Mouse (Mus musculus) myocyte (in vitro differentiated cells): ENCODE measurements around the gene Cacna1a. TPM values are rescaled to one million over a fixed set of nuclear protein-coding genes. Genes with fewer than 3 reads are reported as not detected.

Source experiments
- H3K27me3 ChIP-seq: one replicate; pipeline ENCODE4 v1.6.1; 2011; ENCODE audit not compliant: control insufficient read depth, insufficient read depth, insufficient read length
- H3K36me3 ChIP-seq: one replicate; pipeline ENCODE4 v1.6.1; 2011; ENCODE audit not compliant: control insufficient read depth, insufficient read depth
- H3K4me2 ChIP-seq: one replicate; pipeline ENCODE4 v1.6.1; 2011; ENCODE audit warnings: low read depth, control low read depth
- H3K4me3 ChIP-seq: one replicate; pipeline ENCODE4 v1.5.1; 2011; ENCODE audit warnings: mild to moderate bottlenecking, control low read depth, moderate library complexity
- H3K79me2 ChIP-seq: one replicate; pipeline ENCODE4 v1.6.1; 2011; ENCODE audit not compliant: control insufficient read depth, insufficient read depth
- H3ac ChIP-seq: one replicate; pipeline ENCODE4 v1.6.1; 2011; ENCODE audit not compliant: control insufficient read depth, insufficient read length
- CEBPB ChIP-seq: IDR thresholded peaks from 2 replicates; pipeline ENCODE4 v1.6.1; 2011; ENCODE audit warnings: mild to moderate bottlenecking, moderate library complexity; ENCODE audit not compliant: poor library complexity, insufficient read depth, severe bottlenecking
- E2F4 ChIP-seq: IDR thresholded peaks from one replicate; pipeline ENCODE4 v1.6.1; 2011; ENCODE audit warnings: mild to moderate bottlenecking, control low read depth, moderate library complexity; ENCODE audit not compliant: insufficient read depth
- MAX ChIP-seq: IDR thresholded peaks from one replicate; pipeline ENCODE4 v1.6.1; 2011; ENCODE audit warnings: low read depth, mild to moderate bottlenecking, control low read depth
- MYOD1 ChIP-seq, 3 experiments: IDR thresholded peaks; one replicate each; pipeline ENCODE4 v1.6.1; 2011; ENCODE audit warnings: control low read depth in 2 of 3, low read depth in 2 of 3, mild to moderate bottlenecking in 2 of 3, moderate library complexity in 1 of 3; ENCODE audit not compliant: insufficient read length in 2 of 3, control insufficient read depth in 1 of 3
- MYOG ChIP-seq, 3 experiments: IDR thresholded peaks; one replicate each; pipeline ENCODE4 v1.6.1; 2011; ENCODE audit warnings: control low read depth in 2 of 3, low read depth in 2 of 3, mild to moderate bottlenecking in 2 of 3; ENCODE audit not compliant: insufficient read length in 2 of 3, control insufficient read depth in 1 of 3, insufficient read depth in 1 of 3
- POLR2A ChIP-seq: IDR thresholded peaks from one replicate; pipeline ENCODE4 v1.6.1; 2011; ENCODE audit warnings: low read depth, mild to moderate bottlenecking, control low read depth, moderate library complexity; ENCODE audit not compliant: insufficient read length
- POLR2AphosphoS2 ChIP-seq: IDR thresholded peaks from one replicate; pipeline ENCODE4 v1.6.1; 2011; ENCODE audit warnings: low read depth, control low read depth; ENCODE audit not compliant: insufficient read length
- REST ChIP-seq: IDR thresholded peaks from one replicate; pipeline ENCODE4 v1.6.1; 2011; ENCODE audit warnings: mild to moderate bottlenecking, control low read depth, moderate library complexity; ENCODE audit not compliant: insufficient read depth, insufficient read length
- SRF ChIP-seq: IDR thresholded peaks from one replicate; pipeline ENCODE4 v1.6.1; 2011; ENCODE audit warnings: low read depth; ENCODE audit not compliant: control insufficient read depth, insufficient read length
- TCF12 ChIP-seq: IDR thresholded peaks from one replicate; pipeline ENCODE4 v1.6.1; 2011; ENCODE audit warnings: mild to moderate bottlenecking, control low read depth; ENCODE audit not compliant: poor library complexity, insufficient read depth, severe bottlenecking
- TCF3 ChIP-seq: IDR thresholded peaks from one replicate; pipeline ENCODE4 v1.6.1; 2011; ENCODE audit warnings: low read depth, control low read depth; ENCODE audit not compliant: insufficient read length
- USF1 ChIP-seq: IDR thresholded peaks from one replicate; pipeline ENCODE4 v1.6.1; 2011; ENCODE audit warnings: low read depth, mild to moderate bottlenecking, control low read depth, moderate library complexity
- polyA plus RNA-seq: library from polyadenylated mRNA; unstranded; fragments of >200 nt; fragmentation: generic; extraction: Trizol; gene quantifications from one replicate; pipeline ENCODE4 v1.2.1, GENCODE M21; 2012; ENCODE audit warnings: missing spikeins

Gene Cacna1a
- polyA plus RNA-seq, 1 experiment: 1.8 TPM

DNA sequence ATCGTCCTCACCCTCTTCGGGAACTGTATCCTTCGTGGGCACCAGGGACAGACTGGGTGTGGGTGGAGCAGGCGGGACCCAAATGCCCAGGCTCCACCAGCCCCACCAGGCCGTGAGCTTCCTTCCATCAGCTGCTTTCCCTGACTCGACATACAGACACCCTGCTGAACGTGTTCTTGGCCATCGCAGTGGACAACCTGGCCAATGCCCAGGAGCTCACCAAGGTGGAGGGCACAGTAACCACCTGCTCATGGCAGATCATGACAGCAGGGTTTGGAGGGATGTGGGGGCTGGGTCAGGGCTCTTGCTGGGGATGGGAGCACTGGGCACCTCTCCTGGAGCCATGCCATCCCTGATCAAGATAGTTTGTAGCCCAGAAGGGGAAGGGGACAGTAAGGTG lies 164.9 kb downstream of the Cacna1a start:
- H3K4me2 ChIP-seq: no peak overlapping the region
- H3K27me3 ChIP-seq: peaks cover 40% of the 10 kb centered on the region
- H3K4me3 ChIP-seq: no peak overlapping the region
- no peak for TF ChIP-seq TCF12
- TF ChIP-seq POLR2A: no peak
- TF ChIP-seq REST: no peak
- TF ChIP-seq CEBPB: no peak
- TF ChIP-seq MYOD1 (IDR thresholded peaks at IDR 0.05; ENCODE audit: control insufficient read depth in 1 of 3, insufficient read length in 2 of 3, low read depth in 2 of 3): no peak
- no peak for TF ChIP-seq MYOG (IDR thresholded peaks at IDR 0.05; ENCODE audit: control insufficient read depth in 1 of 3, insufficient read depth in 1 of 3, insufficient read length in 2 of 3, low read depth in 2 of 3)
- no peak overlapping the region for H3ac ChIP-seq
- H3K79me2 ChIP-seq: no peaks in the 10 kb centered on the region
- no peaks in the 10 kb centered on the region for H3K36me3 ChIP-seq

DNA sequence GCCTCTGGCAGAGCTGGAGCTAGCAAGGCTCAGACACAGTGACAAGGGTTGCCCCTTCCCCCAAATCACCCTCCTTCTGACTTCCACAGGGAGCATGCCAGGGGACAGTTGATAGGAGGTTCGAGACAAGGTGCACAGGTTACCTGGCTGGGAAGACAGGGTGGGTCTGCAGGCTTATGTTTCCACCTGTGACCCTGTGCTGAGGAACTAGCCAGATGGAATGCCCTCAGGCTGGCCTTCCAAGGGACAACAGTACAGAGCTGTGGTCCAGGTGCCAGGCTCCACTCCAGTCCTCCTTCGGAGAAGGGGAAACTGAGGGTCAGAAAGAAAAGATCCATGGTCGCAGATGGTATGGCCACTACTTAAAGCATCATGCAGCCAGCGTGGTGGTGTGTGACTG lies 165.4 kb downstream of the Cacna1a start:
- Histone ChIP-seq H3K27me3 (peaks cover 40% of the 10 kb centered on the region), H3K4me3 (no peak overlapping the region), H3K36me3 (no peaks in the 10 kb centered on the region), H3ac (no peak overlapping the region), H3K79me2 (no peaks in the 10 kb centered on the region), H3K4me2 (no peak overlapping the region)
- no peak for TF ChIP-seq TCF3
- no peak for TF ChIP-seq TCF12
- TF ChIP-seq SRF: no peak
- TF ChIP-seq POLR2A: no peak
- no peak for TF ChIP-seq USF1
- TF ChIP-seq REST: no peak
- TF ChIP-seq CEBPB: no peak
- TF ChIP-seq MAX: no peak
- TF ChIP-seq POLR2AphosphoS2: no peak
- no peak for TF ChIP-seq MYOD1 (IDR thresholded peaks at IDR 0.05; ENCODE audit: control insufficient read depth in 1 of 3, insufficient read length in 2 of 3, low read depth in 2 of 3)
- no peak for TF ChIP-seq E2F4
- no peak for TF ChIP-seq MYOG (IDR thresholded peaks at IDR 0.05; ENCODE audit: control insufficient read depth in 1 of 3, insufficient read depth in 1 of 3, insufficient read length in 2 of 3, low read depth in 2 of 3)

DNA sequence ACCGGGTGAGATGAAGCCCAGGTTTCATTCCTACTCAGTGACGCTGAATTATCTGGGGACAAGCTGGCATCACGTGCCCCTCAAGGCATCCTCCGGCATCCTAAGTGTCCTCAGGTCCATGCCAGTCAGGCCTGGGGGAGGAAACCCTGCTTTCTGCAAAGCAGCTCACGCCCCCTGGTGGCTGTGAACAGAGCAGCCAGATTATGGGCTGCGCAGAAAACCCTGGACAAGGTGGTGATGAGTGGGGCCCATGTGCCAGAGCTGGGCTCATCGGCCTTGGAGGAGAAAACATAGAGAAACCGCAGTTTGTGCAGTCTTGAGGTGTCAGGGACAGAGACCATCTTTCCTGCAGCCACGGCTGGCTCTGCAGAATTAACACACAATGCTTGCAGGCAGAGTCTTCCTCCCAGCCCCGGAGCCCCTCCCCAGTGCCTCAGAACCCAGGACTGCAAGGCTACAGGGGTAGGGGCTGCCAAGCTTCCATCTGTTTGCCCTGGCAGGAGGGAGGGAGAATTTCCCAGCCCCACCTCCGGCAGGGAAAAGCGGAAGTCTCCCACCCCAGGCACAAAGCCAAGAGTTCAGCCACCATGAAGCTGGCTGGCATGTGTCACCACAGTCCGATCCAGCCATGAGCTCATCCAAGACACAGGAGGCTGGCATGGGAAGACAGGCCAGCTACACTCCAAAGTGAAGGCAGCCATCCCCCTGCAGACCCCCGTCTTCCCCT lies 166.2 kb downstream of the Cacna1a start:
- no peak overlapping the region for H3ac ChIP-seq
- peaks cover 47% of the 10 kb centered on the region for H3K27me3 ChIP-seq
- no peaks in the 10 kb centered on the region for H3K79me2 ChIP-seq
- no peak for TF ChIP-seq E2F4
- no peak for TF ChIP-seq POLR2AphosphoS2
- peak; percentile 12 for TF ChIP-seq USF1
- H3K36me3 ChIP-seq: no peaks in the 10 kb centered on the region
- H3K4me3 ChIP-seq: no peak overlapping the region
- no peak overlapping the region for H3K4me2 ChIP-seq

DNA sequence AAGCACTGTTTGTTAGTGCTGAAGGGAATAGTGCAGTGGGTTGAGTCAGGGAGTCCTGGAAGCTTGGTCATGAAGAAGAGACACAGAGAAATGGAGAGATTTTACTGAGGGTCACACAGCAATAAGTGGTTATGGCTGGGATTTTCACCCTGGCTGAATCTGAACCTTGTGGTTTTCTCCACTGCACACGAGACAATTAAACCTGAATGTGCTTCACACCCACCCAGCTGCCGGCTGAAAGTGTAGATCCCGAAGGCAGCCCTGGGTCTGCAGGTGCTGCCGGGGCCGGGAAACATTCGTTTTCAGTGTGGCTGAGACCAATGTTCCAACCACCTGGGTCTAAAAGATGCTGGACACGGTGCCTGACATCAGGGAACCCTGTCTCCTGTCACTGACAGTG lies 167.0 kb downstream of the Cacna1a start:
- Histone ChIP-seq H3K4me2 (no peak overlapping the region), H3K36me3 (no peaks in the 10 kb centered on the region), H3K27me3 (peaks cover 45% of the 10 kb centered on the region), H3K4me3 (no peak overlapping the region), H3ac (no peak overlapping the region), H3K79me2 (no peaks in the 10 kb centered on the region)
- TF ChIP-seq E2F4: no peak
- TF ChIP-seq MYOD1 (IDR thresholded peaks at IDR 0.05; ENCODE audit: control insufficient read depth in 1 of 3, insufficient read length in 2 of 3, low read depth in 2 of 3): no peak

DNA sequence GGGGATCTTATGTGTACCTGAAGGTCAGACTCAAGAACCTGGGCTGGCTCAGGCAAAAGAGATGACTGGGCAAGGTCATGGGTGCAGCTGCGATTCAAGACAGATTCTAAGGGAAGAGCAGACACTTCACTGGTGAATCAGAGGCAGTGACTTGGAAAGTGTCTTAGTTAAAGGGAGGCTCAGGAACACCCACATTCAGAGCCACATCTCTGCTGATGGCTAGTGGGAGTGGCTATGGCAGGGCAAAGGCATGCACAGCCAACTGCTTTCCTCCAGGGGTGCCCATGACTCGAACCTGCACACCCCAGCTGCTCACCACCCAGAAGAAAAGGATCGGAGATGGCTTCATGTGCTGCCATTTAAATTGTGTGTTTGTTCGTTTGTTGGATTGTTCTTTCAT lies 169.7 kb downstream of the Cacna1a start:
- peaks cover 40% of the 10 kb centered on the region for H3K27me3 ChIP-seq
- no peak for TF ChIP-seq POLR2AphosphoS2
- no peak for TF ChIP-seq SRF
- TF ChIP-seq TCF12: no peak
- no peak for TF ChIP-seq MYOG (IDR thresholded peaks at IDR 0.05; ENCODE audit: control insufficient read depth in 1 of 3, insufficient read depth in 1 of 3, insufficient read length in 2 of 3, low read depth in 2 of 3)
- TF ChIP-seq REST: no peak
- TF ChIP-seq MAX: no peak
- TF ChIP-seq MYOD1 (IDR thresholded peaks at IDR 0.05; ENCODE audit: control insufficient read depth in 1 of 3, insufficient read length in 2 of 3, low read depth in 2 of 3): no peak
- no peak overlapping the region for H3K4me2 ChIP-seq
- no peaks in the 10 kb centered on the region for H3K79me2 ChIP-seq
- no peak overlapping the region for H3ac ChIP-seq
- no peaks in the 10 kb centered on the region for H3K36me3 ChIP-seq
- H3K4me3 ChIP-seq: no peak overlapping the region

DNA sequence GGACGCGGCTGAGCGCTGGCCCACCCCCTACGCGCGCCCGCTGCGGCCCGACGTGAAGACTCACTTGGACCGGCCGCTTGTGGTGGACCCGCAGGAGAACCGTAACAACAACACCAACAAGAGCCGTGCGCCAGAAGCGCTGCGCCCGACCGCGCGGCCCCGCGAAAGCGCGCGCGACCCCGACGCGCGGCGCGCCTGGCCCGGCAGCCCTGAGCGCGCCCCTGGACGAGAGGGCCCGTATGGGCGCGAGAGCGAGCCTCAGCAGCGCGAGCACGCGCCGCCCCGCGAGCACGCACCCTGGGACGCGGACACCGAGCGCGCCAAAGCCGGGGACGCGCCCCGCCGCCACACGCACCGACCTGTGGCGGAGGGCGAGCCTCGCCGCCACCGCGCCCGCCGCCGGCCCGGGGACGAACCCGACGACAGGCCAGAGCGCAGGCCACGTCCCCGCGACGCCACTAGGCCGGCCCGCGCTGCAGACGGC lies 170.9 kb downstream of the Cacna1a start:
- no peak overlapping the region for H3K4me3 ChIP-seq
- H3K4me2 ChIP-seq: no peak overlapping the region
- no peaks in the 10 kb centered on the region for H3K36me3 ChIP-seq
- no peak for TF ChIP-seq POLR2A
- TF ChIP-seq CEBPB: no peak
- no peak for TF ChIP-seq REST
- no peak for TF ChIP-seq MYOG (IDR thresholded peaks at IDR 0.05; ENCODE audit: control insufficient read depth in 1 of 3, insufficient read depth in 1 of 3, insufficient read length in 2 of 3, low read depth in 2 of 3)
- no peak for TF ChIP-seq USF1
- no peak for TF ChIP-seq POLR2AphosphoS2
- TF ChIP-seq MAX: no peak
- TF ChIP-seq TCF12: no peak
- TF ChIP-seq E2F4: no peak
- TF ChIP-seq SRF: no peak
- no peaks in the 10 kb centered on the region for H3K79me2 ChIP-seq
- H3ac ChIP-seq: no peak overlapping the region
- peaks cover 42% of the 10 kb centered on the region for H3K27me3 ChIP-seq
